Mouse (Mus musculus) forebrain, embryonic 13.5 days (tissue): ENCODE measurements around the gene Calcb. TPM values are rescaled to one million over a fixed set of nuclear protein-coding genes. Genes with fewer than 3 reads are reported as not detected.

ENCODE experiments used
- ATAC-seq: fragments of 200-750 bp; cut with Nextera tagmentation; 2 replicates; pipeline ENCODE4 v1.8.0; 2017
- H3K27ac ChIP-seq: fragments of 300-500 bp; sonication (generic); 2 replicates; pipeline ENCODE4 v1.5.1; 2015; ENCODE audit warnings: inconsistent platforms, mild to moderate bottlenecking, moderate library complexity
- H3K27me3 ChIP-seq: fragments of 300-500 bp; sonication (generic); 2 replicates; pipeline ENCODE4 v1.6.1; 2015; ENCODE audit warnings: mild to moderate bottlenecking, inconsistent platforms
- H3K36me3 ChIP-seq: fragments of 300-500 bp; sonication (generic); 2 replicates; pipeline ENCODE4 v1.6.1; 2015; ENCODE audit warnings: mild to moderate bottlenecking, inconsistent platforms; ENCODE audit not compliant: poor library complexity, severe bottlenecking
- H3K4me1 ChIP-seq: fragments of 300-500 bp; sonication (generic); 2 replicates; pipeline ENCODE4 v1.6.1; 2015; ENCODE audit warnings: inconsistent platforms
- H3K4me2 ChIP-seq: fragments of 300-500 bp; sonication (generic); 2 replicates; pipeline ENCODE4 v1.6.1; 2015; ENCODE audit warnings: inconsistent platforms, mild to moderate bottlenecking, moderate library complexity
- H3K4me3 ChIP-seq: fragments of 300-500 bp; sonication (generic); 2 replicates; pipeline ENCODE4 v1.5.1; 2015; ENCODE audit warnings: mild to moderate bottlenecking, inconsistent platforms
- H3K9ac ChIP-seq: fragments of 300-500 bp; sonication (generic); 2 replicates; pipeline ENCODE4 v1.6.1; 2015; ENCODE audit warnings: mild to moderate bottlenecking, inconsistent platforms
- H3K9me3 ChIP-seq: fragments of 300-500 bp; sonication (generic); replicated peaks from 2 replicates; pipeline ENCODE4 v1.6.1; 2016; ENCODE audit warnings: inconsistent platforms
- WGBS: fragments of 180-500 bp; shearing (Covaris S2); methylation state at CpG from one replicate; pipeline ENCODE4 v1.1.7; 2015; 5-methylcytosine and 5-hydroxymethylcytosine counted together
- polyA plus RNA-seq: library from polyadenylated mRNA; unstranded; fragments of >200 nt; fragmentation: Nextera tagmentation; extraction: Ambion mirVana; gene quantifications from 2 replicates; pipeline ENCODE4 v1.2.1, GENCODE M21; 2015

Calcb gene
- polyA plus RNA-seq, 1 experiment from 2014 or later, result not detected

GRCm38 (mm10) chr7:114762660-114763059 is 44.2 kb downstream of the Calcb start:
- Histone ChIP-seq H3K36me3 (no peaks in the 10 kb centered on the region), H3K4me3 (no peak overlapping the region), H3K27ac (no peak overlapping the region), H3K9ac (no peak overlapping the region), H3K4me1 (no peaks in the 10 kb centered on the region), H3K4me2 (no peak overlapping the region), H3K27me3 (no peaks in the 10 kb centered on the region), H3K9me3 (no peaks in the 10 kb centered on the region)
- no peak for ATAC-seq
- WGBS, result 80% methylated on average over 2 of the region's 2 CpGs

GRCm38 (mm10) chr7:114765273-114765672 is 46.8 kb downstream of the Calcb start:
- ATAC-seq, result no peak
- no peaks in the 10 kb centered on the region for H3K36me3 ChIP-seq
- no peaks in the 10 kb centered on the region for H3K4me1 ChIP-seq
- 80% methylated on average over 3 of the region's 3 CpGs for WGBS
- no peaks in the 10 kb centered on the region for H3K9me3 ChIP-seq
- H3K4me3 ChIP-seq, result no peak overlapping the region
- no peak overlapping the region for H3K9ac ChIP-seq
- H3K27ac ChIP-seq, result no peak overlapping the region
- H3K27me3 ChIP-seq, result no peaks in the 10 kb centered on the region
- H3K4me2 ChIP-seq, result no peak overlapping the region

- Histone ChIP-seq H3K4me3 (no peak overlapping the region), H3K27ac (no peak overlapping the region), H3K9me3 (no peaks in the 10 kb centered on the region), H3K9ac (no peak overlapping the region), H3K36me3 (no peaks in the 10 kb centered on the region), H3K27me3 (no peaks in the 10 kb centered on the region), H3K4me1 (no peaks in the 10 kb centered on the region), H3K4me2 (no peak overlapping the region)
- no peak for ATAC-seq
- WGBS, result 93% methylated on average over 3 of the region's 3 CpGs
Measured at GRCm38 (mm10) chr7:114766523-114766922, 48.1 kb downstream of the Calcb start.

GRCm38 (mm10) chr7:114768516-114768915 is 50.1 kb downstream of the Calcb start:
- WGBS, result 88% methylated on average over 5 of the region's 5 CpGs
- Histone ChIP-seq H3K4me1 (no peaks in the 10 kb centered on the region), H3K36me3 (no peaks in the 10 kb centered on the region), H3K4me2 (no peak overlapping the region), H3K9me3 (no peaks in the 10 kb centered on the region), H3K4me3 (no peak overlapping the region), H3K27me3 (no peaks in the 10 kb centered on the region), H3K27ac (no peak overlapping the region), H3K9ac (no peak overlapping the region)
- ATAC-seq, result no peak

- 89% methylated on average over 4 of the region's 4 CpGs for WGBS
- H3K4me1 ChIP-seq, result no peaks in the 10 kb centered on the region
- H3K4me3 ChIP-seq, result no peak overlapping the region
- H3K9ac ChIP-seq, result no peak overlapping the region
- H3K27me3 ChIP-seq, result no peaks in the 10 kb centered on the region
- H3K9me3 ChIP-seq, result no peaks in the 10 kb centered on the region
- H3K36me3 ChIP-seq, result no peaks in the 10 kb centered on the region
- no peak overlapping the region for H3K27ac ChIP-seq
- H3K4me2 ChIP-seq, result no peak overlapping the region
- no peak for ATAC-seq
Measured at GRCm38 (mm10) chr7:114769041-114769440, 50.6 kb downstream of the Calcb start.

GRCm38 (mm10) chr7:114770586-114770985 is 52.1 kb downstream of the Calcb start:
- Histone ChIP-seq H3K27me3 (no peaks in the 10 kb centered on the region), H3K27ac (no peak overlapping the region), H3K36me3 (no peaks in the 10 kb centered on the region), H3K4me1 (no peaks in the 10 kb centered on the region), H3K9me3 (no peaks in the 10 kb centered on the region), H3K9ac (no peak overlapping the region), H3K4me2 (no peak overlapping the region), H3K4me3 (no peak overlapping the region)
- WGBS, result 94% methylated on average over 3 of the region's 3 CpGs
- no peak for ATAC-seq

- Histone ChIP-seq H3K27me3 (no peaks in the 10 kb centered on the region), H3K9me3 (no peaks in the 10 kb centered on the region), H3K4me1 (no peaks in the 10 kb centered on the region), H3K4me3 (no peak overlapping the region), H3K27ac (no peak overlapping the region), H3K36me3 (no peaks in the 10 kb centered on the region), H3K9ac (no peak overlapping the region), H3K4me2 (no peak overlapping the region)
- 85% methylated on average over 7 of the region's 7 CpGs for WGBS
- ATAC-seq, result no peak
Measured at GRCm38 (mm10) chr7:114771801-114772200, 53.4 kb downstream of the Calcb start.

Other genes with a start within 250 kb of the Calcb start
- 0.92 and 1.6 TPM in 2 replicates for gene Cyp2r1, start 155.7 kb upstream of the Calcb start, polyA plus RNA-seq
- 1.4 and 1.8 TPM in 2 replicates for gene Calca, start 82.3 kb upstream of the Calcb start, polyA plus RNA-seq
- gene Insc, start 25.1 kb downstream of the Calcb start, polyA plus RNA-seq, result 0.46 and 0.86 TPM in 2 replicates